Mouse (Mus musculus) lung, embryonic 16.5 days (tissue): ENCODE data around the gene C1qb. TPM values are rescaled to one million over a fixed set of nuclear protein-coding genes. Genes with fewer than 3 reads are reported as not detected.

Source experiments
- ATAC-seq: fragments of 200-750 bp; cut with Nextera tagmentation; 2 replicates; pipeline ENCODE4 v1.8.0; 2017; ENCODE audit warnings: low read depth, mild to moderate bottlenecking, moderate library complexity
- H3K27ac ChIP-seq: fragments of 300-500 bp; sonication (generic); 2 replicates; pipeline ENCODE4 v1.5.1; 2014; ENCODE audit warnings: mild to moderate bottlenecking, control low read depth, low read length
- H3K27me3 ChIP-seq: fragments of 300-500 bp; sonication (generic); 2 replicates; pipeline ENCODE4 v1.6.1; 2014; ENCODE audit warnings: low read depth, low read length, mixed read lengths; ENCODE audit not compliant: control insufficient read depth, insufficient read depth
- H3K36me3 ChIP-seq: fragments of 300-500 bp; sonication (generic); 2 replicates; pipeline ENCODE4 v1.6.1; 2014; ENCODE audit warnings: low read length; ENCODE audit not compliant: control insufficient read depth, insufficient read depth
- H3K4me1 ChIP-seq: fragments of 300-500 bp; sonication (generic); replicated peaks from 2 replicates; pipeline ENCODE4 v1.6.1; 2014; ENCODE audit warnings: low read length, mixed read lengths; ENCODE audit not compliant: control insufficient read depth, insufficient read depth
- H3K4me2 ChIP-seq: fragments of 300-500 bp; sonication (generic); 2 replicates; pipeline ENCODE4 v1.6.1; 2014; ENCODE audit warnings: low read depth, low read length, control low read depth
- H3K4me3 ChIP-seq: fragments of 300-500 bp; sonication (generic); 2 replicates; pipeline ENCODE4 v1.5.1; 2014; ENCODE audit warnings: mild to moderate bottlenecking, low read length, control low read depth
- H3K9ac ChIP-seq: fragments of 300-500 bp; sonication (generic); 2 replicates; pipeline ENCODE4 v1.6.1; 2014; ENCODE audit warnings: low read length, control low read depth
- H3K9me3 ChIP-seq: fragments of 300-500 bp; sonication (generic); 2 replicates; pipeline ENCODE4 v1.6.1; 2016; ENCODE audit warnings: low read length; ENCODE audit not compliant: control insufficient read depth
- WGBS: fragments of 180-500 bp; shearing (Covaris S2); extraction: QIAGEN DNeasy Blood & Tissue Kit; methylation state at CpG from one replicate; pipeline ENCODE4 v1.1.7; 2014; 5-methylcytosine and 5-hydroxymethylcytosine counted together
- polyA plus RNA-seq: library from polyadenylated mRNA; unstranded; fragments of >200 nt; fragmentation: Nextera tagmentation; extraction: Ambion mirVana; gene quantifications from 2 replicates; pipeline ENCODE4 v1.2.1, GENCODE M21; 2015

The C1qb gene
- polyA plus RNA-seq, 1 experiment from 2014 or later: 51.9 TPM

DNA sequence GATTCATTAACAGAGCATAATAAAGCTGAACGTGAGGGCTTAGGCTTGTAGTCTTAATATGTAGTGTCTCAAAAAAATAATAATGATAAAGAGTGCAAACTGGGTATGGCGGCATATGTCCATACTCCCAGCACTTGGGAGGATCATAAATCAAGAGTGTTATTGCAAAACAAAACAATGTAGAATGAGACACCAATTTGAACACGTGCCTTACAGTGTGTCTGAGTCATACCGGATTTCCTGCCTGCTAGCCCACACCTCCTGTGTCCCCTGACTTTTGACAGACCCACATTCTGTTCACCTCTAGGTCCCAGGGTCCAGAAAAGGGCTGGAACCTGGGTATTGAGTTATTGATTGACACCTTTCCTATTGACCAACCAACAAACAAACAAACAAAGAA is 44.0 kb downstream of the C1qb start:
- Histone ChIP-seq H3K4me2 (no peak overlapping the region), H3K4me1 (peaks cover under 1% of the 10 kb centered on the region; the same call in 1 of the 2 replicates), H3K9ac (no peak overlapping the region), H3K27ac (no peak overlapping the region), H3K9me3 (no peaks in the 10 kb centered on the region), H3K4me3 (no peak overlapping the region), H3K27me3 (peaks cover 21% of the 10 kb centered on the region), H3K36me3 (no peaks in the 10 kb centered on the region)
- no peak for ATAC-seq
- WGBS: 62% methylated on average over 4 of the region's 4 CpGs

GRCm38 (mm10) chr4:136841056-136841455 is 44.9 kb downstream of the C1qb start:
- no peak overlapping the region for H3K4me2 ChIP-seq
- peaks cover 7% of the 10 kb centered on the region; the same call in 1 of the 2 replicates for H3K4me1 ChIP-seq
- no peak overlapping the region for H3K9ac ChIP-seq
- no peak overlapping the region for H3K27ac ChIP-seq
- no peaks in the 10 kb centered on the region for H3K9me3 ChIP-seq
- WGBS: 6% methylated on average over 5 of the region's 5 CpGs
- peaks cover 26% of the 10 kb centered on the region for H3K27me3 ChIP-seq
- peak; percentile 30; the same call in 1 of the 2 replicates for ATAC-seq
- H3K4me3 ChIP-seq: no peak overlapping the region
- H3K36me3 ChIP-seq: no peaks in the 10 kb centered on the region

- no peak for ATAC-seq
- Histone ChIP-seq H3K4me2 (no peak overlapping the region), H3K4me1 (peaks cover 23% of the 10 kb centered on the region), H3K36me3 (no peaks in the 10 kb centered on the region), H3K27ac (no peak overlapping the region), H3K27me3 (peaks cover 30% of the 10 kb centered on the region), H3K4me3 (no peak overlapping the region), H3K9ac (no peak overlapping the region), H3K9me3 (no peaks in the 10 kb centered on the region)
- 47% methylated on average over 9 of the region's 9 CpGs for WGBS
Observed at GRCm38 (mm10) chr4:136838462-136838861, 47.5 kb downstream of the C1qb start.

DNA sequence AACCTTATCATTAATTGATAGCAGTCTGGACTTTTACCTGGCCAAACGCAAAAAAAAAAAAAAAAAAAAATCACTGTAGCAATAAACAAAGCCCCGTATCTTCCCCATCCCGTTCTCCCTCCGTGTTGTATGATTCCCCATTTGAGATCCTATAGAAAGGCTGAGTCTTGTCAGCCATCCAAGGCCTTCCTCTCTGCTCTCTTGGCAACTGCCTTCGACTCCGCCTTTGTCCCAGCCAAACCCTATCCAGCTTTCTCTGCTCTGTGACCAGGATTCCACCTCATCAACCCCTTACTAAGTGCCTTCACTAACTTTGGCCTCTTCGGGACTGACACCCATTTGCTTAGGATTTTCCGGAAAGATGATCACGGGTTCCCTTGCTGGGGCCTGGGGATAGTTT is 48.0 kb downstream of the C1qb start:
- no peak overlapping the region for H3K4me2 ChIP-seq
- no peaks in the 10 kb centered on the region for H3K9me3 ChIP-seq
- H3K4me1 ChIP-seq: peaks cover 27% of the 10 kb centered on the region
- H3K27ac ChIP-seq: no peak overlapping the region
- no peak for ATAC-seq
- no peak overlapping the region for H3K4me3 ChIP-seq
- WGBS: 52% methylated on average over 9 of the region's 9 CpGs
- H3K27me3 ChIP-seq: peaks cover 32% of the 10 kb centered on the region
- H3K9ac ChIP-seq: no peak overlapping the region
- no peaks in the 10 kb centered on the region for H3K36me3 ChIP-seq

DNA sequence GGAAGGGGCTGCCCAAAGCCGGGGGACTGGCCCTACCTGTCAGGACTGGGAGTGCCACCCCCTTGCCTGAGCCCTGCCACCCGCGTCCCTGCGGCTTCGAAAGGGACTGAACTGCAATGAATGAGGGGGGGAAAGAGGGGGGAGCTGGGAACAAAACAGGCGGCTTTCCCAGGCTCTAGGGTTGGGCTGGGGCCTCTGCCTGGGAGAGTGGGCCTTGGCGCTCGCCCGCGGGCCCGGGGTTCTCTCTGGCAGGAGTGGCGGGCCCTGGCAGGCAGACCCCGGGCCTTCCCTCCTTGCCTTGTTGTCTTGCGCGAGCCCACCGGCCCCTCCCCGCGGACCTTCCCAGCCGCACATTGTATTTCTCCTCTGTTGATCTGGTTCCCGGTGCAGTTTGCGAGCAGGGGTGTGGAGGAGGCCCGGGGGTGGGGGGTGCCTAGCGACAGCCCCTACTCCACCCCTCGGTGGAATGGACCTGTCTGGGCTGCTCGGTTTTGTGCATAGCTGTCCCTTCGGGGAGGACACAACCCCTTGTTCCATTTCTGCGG is 49.5 kb downstream of the C1qb start:
- no peaks in the 10 kb centered on the region for H3K36me3 ChIP-seq
- peaks cover 37% of the 10 kb centered on the region for H3K27me3 ChIP-seq
- no peaks in the 10 kb centered on the region for H3K9me3 ChIP-seq
- H3K9ac ChIP-seq: peak overlapping the region; percentile 76
- H3K4me1 ChIP-seq: peaks cover 39% of the 10 kb centered on the region
- ATAC-seq: peak; percentile 54
- peak overlapping the region; percentile 82 for H3K27ac ChIP-seq
- under 1% methylated on average over 26 of the region's 27 CpGs for WGBS
- peak overlapping the region; percentile 97 for H3K4me2 ChIP-seq
- H3K4me3 ChIP-seq: peak overlapping the region; percentile 79

GRCm38 (mm10) chr4:136835621-136836386 is 50.2 kb downstream of the C1qb start, which contains the start of gene Ephb2:
Ephb2 (minus strand) TSS chr4:136835988.
- Histone ChIP-seq H3K9ac (peak within 1 kb of the TSS; percentile 76), H3K4me3 (peak within 1 kb of the TSS; percentile 79), H3K36me3 (no peaks in the 10 kb centered on the region), H3K27me3 (peaks cover 42% of the 10 kb centered on the region), H3K4me2 (peak within 1 kb of the TSS; percentile 97), H3K27ac (peak within 1 kb of the TSS; percentile 82), H3K4me1 (peaks cover 39% of the 10 kb centered on the region), H3K9me3 (no peaks in the 10 kb centered on the region)
- WGBS: under 1% methylated on average over 66 of the region's 88 CpGs
- peak; percentile 78 for ATAC-seq

DNA sequence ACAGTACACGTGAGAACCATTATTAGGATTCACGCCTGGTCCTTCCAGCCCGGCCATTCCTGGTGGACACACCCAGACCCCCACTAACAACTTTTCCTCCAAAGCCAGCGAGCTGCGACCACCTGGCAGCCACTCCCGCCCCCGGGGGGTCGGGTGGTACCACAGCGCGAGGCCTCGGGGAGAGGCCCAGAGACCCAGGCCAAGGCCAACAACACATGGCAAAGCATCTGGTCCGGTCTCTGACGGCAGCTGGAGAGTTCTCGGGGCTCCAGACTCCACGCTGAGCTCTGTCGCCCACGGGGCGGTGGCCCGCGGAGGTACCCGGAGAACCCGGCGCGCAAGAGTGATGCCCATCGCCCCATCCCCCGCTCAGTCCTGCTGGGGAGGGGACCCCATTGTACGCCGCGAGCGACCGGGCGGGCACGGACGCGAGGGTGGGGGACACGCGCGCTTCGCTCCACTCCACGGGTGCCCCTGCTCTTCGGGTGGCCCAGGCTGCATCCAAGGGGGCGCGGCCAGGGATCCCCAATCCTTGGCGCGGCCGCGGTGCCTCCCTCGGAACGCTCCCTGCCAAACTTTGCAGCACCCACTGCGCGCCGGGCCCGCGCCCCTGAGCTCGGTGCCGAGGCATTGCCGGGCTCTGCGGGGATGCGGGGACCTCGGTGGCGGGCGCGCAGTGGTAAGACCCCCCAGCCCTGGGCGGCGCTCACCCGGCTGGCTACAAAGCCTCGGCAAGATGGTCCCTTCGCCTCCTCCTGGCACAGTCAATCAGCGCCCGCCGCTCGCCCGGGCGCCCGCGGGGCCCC is 51.0 kb downstream of the C1qb start:
- Histone ChIP-seq H3K4me2 (peak overlapping the region; percentile 97), H3K36me3 (no peaks in the 10 kb centered on the region), H3K4me3 (peak overlapping the region; percentile 79), H3K9me3 (no peaks in the 10 kb centered on the region), H3K27ac (no peak overlapping the region), H3K27me3 (peaks cover 39% of the 10 kb centered on the region), H3K4me1 (peaks cover 47% of the 10 kb centered on the region), H3K9ac (peak overlapping the region; percentile 76)
- under 1% methylated on average over 67 of the region's 76 CpGs for WGBS
- peak; percentile 5; the same call in 1 of the 2 replicates for ATAC-seq

- Histone ChIP-seq H3K4me3 (peak overlapping the region; percentile 79), H3K27me3 (peaks cover 33% of the 10 kb centered on the region), H3K27ac (peak overlapping the region; percentile 25; the same call in 1 of the 2 replicates), H3K9me3 (no peaks in the 10 kb centered on the region), H3K4me1 (peaks cover 52% of the 10 kb centered on the region), H3K9ac (peak overlapping the region; percentile 34; the same call in 1 of the 2 replicates), H3K4me2 (peak overlapping the region; percentile 97), H3K36me3 (no peaks in the 10 kb centered on the region)
- ATAC-seq: no peak
- 9% methylated on average over 12 of the region's 12 CpGs for WGBS
Observed at GRCm38 (mm10) chr4:136834439-136834814, 51.6 kb downstream of the C1qb start.
